Mouse (Mus musculus) R1 (cell line): ENCODE data around the gene Cradd.

Experiments
- DNase-seq: peaks from one replicate; pipeline ENCODE4 v3.0.0-alpha.2; 2018; ENCODE audit warnings: low read depth, low spot score

The Cradd gene

DNA sequence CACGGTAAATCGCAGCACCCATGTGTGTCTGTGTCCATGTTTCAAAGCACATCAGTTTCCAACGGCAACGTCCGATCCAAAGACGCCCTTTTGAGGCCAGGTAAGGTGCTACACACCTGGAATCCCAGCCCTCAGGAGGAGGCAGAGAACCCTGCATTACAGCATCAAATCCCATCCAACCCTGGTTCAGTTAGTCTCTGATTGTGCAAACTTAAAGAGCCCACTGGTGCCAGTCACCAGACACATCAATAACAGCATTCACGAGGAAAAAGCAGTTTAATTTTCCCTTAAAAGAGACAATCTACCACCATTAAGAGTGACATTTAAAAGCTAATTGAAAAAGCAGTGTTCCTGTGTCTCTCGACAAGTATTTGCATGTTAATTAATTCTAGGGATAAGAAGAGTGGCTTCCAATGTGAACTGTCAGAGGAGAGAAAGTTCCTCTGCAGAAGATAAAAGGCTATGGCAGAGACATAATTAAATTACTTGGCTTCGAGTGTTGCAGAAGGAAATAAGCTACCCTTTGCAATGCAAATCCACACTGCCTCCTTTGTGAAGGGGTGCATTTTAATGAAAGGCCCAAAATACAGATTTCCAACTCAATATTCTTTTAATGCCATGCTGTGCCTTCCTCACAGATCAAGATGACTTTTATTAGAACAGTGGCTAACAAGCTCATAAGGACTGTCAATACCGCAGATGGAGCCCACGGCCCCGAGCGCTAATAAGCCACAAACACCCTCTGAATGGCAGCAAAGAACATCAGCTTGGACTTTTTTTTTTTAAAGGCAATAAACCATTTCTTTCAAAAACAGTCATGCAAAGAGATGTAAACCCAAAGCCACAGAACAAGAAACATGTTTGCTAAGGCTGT lies 84.5 kb downstream of the Cradd start:
- no peak for DNase-seq

DNA sequence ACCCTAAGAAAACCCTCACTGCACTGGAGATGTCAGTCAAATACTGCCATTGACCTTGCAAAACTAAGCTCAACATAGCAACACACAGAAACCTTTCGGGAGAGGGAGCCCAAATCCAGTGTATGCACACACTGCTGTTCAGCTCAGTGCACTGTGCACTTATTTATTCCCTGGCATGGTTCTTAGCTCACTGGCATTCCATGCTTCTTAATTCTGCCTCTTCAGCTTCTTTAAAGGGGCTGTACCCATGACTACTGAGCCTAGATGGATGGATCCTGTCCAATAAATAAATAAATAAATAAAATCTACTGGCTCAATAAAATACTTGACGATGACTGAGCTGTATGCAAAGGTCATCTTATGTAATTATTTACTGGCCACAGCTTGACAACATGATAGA lies 85.3 kb downstream of the Cradd start:
- DNase-seq: no peak

DNA sequence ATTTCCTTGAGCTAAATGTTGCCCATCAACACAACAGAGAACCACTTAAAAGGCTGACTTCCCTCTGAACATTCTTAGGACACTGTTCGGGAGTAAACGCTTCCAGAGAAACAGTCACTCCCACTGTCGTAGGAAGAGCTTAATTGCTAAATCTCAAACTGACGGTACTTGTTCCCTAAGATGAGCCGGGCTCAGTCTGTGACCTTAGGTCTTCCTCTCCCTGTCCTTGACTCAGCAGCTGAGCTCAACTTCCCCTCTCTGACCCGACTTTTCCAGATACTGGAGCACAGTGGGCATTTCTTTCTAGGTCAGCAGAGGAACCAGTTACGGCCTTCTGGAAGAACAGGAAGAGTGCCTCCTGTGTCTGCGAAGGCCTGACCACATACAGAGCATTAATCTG lies 87.7 kb downstream of the Cradd start:
- peak; percentile 42 for DNase-seq

DNA sequence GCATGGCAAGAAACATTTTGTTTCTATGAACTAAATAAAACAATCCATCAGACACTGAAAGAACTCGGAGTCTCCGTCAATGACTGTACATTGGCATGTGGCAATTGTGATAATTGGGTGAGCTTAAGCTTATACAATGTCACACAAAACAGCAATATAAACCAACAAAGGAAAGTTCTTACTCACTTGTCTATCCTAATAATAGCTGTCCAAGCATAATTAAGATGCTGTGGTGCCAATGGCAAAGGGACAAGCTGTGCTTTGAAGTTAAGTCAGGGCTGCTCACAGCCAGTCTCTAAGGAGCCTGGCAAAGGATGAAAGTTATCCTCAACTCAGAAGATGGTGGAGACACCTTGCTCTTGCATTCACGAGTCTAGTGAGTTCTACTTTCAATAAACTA lies 89.3 kb downstream of the Cradd start:
- DNase-seq: no peak

DNA sequence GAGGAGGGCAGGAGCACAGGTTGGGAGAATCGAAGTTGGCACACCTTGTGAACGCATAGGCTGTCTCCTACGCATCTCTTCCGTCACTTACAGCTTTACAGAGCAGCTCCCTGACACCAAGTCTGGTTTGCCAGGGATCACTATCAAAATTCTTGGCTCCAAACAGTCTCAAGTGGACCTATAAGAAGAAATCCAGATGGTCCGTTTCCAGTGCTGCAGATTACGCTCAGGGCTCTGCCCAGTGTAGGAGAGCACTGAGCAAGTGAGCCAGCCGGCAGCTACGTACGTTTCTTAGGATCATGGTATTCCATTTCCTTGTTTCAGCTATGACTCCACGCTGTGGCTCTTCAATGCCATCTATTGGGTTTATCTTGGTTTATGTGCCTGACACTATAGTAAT lies 90.9 kb downstream of the Cradd start:
- DNase-seq: no peak

DNA sequence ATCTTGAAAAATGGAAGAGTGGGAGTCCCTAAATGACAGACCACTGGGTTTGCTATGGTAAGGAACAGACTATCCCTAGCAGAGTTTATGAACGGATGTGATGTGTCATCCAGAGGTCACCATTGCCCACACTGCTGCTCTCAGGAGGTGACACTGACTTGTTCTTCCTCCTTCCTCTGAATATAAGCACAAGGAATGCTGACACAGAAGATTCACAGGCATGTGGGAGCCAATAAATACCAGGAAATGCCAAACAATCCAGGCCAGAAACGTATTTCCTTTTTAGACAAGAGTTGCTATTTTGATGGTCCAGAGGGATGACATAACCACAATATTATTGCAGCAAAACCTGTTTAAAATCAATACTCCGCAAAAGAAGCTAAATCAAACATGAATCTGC lies 91.4 kb downstream of the Cradd start:
- DNase-seq: no peak

DNA sequence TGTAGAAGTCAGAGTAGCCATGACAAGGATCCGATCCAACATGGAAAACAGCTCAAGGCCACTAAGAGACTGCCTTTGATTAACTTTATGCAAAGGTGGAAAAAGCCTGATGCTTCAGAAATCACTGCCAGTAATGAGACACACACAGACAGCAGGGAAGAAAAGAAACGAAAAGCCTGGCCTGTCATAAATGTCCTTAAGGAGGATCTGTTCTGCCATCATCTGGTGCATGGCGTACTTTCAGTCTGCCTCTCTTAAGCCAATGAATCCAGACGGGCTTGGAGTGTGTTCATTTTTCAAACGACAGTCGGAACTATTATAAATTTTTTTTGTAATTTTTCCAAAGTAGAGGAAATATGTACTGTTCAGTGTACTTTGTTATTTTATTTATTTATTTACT lies 95.7 kb downstream of the Cradd start:
- no peak for DNase-seq

DNA sequence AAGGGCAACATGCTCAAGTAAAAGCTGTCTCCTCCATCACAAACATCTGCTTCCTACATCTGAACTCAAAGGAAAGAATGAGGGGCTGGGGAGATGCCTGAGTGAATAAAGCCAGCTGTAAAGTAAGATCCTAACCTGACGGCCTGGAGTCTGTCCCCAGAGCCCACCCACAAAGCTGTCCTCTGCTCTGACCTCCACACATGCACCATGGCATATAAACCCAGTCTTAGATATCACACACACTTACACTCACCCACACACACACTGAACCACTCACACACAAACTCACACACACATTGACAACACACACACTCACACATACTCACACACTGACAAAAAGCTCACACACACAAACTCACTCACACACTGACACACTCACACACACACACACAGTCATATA lies 96.3 kb downstream of the Cradd start:
- no peak for DNase-seq

DNA sequence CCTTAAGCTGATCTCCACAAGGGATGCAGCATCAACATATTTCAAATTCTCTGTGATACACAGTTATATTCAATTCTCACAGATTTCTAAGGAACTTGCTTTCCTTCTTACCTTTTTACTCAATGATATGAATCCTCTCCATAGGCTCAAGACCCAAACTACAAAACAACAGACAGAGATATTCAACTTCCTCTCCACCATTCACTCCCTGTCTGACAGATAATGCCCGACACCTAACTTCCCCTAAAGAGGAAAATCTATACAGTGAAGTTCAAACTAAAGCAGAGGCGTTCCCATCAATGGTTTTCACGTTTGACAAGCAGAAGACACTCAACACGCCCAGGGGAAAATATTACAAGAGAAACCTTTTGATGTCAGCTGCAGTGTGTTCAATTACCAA lies 97.2 kb downstream of the Cradd start:
- no peak for DNase-seq

DNA sequence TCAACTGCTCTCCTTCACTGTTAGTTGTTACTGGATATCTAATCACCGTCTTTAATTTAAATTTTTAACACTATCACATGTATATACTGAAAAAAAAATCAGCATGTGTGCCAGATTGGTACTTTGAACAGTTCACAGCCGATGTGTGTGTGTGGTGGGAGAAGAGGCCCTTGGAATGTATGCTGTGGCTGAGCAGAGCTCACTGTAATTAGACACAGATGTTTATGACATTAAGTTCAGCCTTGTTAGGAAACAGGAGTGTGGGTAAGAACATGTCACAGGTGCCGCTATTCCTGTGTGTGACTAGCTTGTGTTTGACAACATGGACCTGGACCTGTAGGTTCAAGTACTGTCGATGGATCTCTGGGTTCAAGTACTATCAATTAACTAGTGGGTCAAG lies 98.9 kb downstream of the Cradd start:
- DNase-seq: no peak

DNA sequence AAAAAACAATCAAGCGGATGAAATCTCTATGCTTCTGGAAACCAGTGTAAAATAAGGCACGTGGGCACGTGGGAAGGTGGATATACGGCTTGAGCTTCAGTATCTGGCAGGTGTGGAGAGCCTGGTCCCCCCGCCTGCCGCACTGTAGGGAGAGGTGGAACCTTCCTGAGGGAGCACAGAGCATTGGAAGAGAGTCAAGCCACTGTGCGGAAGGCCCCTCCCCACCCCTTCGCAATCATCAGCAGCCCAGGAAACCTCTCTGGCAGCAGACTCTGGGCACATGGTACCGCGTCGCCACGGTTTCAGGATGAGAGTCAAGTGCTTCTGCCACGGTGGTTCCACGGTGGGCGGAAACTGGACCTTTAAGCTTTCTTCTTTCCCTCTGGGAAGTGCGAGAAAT lies 100.7 kb downstream of the Cradd start:
- DNase-seq: peak; percentile 77

DNA sequence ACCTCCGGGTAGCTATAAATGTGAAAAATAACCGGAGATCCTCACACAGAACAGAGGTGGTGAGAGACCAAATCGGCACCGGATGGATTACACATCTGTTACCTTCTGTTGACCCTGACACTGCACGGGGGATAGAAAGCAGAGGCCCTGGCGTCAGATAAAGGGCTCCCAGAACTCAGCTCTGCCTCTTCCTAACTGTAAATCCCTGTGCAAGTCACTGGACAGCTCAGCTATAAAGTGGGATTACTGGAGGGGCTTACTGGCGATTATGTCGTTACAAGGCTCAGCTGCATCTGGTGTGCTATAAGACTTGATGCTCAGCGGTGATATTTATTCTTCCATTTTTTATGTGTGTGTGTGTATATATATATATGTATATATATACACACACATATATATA lies 102.0 kb downstream of the Cradd start:
- DNase-seq: no peak

DNA sequence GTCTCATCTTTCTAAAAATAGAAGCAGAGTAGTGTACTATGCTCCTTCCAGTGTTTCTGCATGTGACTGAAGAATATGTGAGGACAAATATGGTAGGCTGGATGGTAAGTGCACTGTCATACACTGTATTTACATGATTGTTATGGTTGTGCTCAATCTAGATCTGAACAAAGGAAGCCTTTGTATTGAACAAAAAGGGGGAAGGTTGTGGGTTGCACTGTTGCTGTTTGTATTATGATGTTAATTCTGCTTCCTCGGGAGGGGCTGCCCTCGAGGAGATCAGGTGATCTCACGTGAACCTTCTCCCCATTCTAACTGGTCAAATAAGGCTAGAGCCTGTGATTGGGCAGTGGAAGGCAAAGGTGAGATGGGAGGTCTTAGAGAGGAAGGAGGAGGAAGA lies 103.4 kb downstream of the Cradd start:
- DNase-seq: peak; percentile 99

DNA sequence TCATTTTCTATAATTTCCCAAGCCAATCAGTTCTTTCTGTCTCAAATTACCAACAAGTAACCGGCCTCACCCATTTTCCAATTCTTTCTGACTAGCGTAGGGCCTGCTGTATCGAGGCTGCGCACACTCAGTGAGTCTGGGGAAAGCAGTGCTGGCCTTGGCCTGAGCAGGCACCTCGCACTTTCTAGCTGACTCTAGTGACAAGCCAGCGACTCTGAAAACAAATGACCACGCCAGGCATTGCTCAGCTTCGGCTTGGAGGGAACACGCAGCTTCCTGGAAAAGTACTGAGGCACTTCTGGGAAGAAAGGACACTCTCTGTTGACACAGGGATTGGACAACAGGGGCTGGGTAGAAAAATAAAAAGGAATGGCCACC lies 105.3 kb downstream of the Cradd start:
- peak; percentile 39 for DNase-seq

DNA sequence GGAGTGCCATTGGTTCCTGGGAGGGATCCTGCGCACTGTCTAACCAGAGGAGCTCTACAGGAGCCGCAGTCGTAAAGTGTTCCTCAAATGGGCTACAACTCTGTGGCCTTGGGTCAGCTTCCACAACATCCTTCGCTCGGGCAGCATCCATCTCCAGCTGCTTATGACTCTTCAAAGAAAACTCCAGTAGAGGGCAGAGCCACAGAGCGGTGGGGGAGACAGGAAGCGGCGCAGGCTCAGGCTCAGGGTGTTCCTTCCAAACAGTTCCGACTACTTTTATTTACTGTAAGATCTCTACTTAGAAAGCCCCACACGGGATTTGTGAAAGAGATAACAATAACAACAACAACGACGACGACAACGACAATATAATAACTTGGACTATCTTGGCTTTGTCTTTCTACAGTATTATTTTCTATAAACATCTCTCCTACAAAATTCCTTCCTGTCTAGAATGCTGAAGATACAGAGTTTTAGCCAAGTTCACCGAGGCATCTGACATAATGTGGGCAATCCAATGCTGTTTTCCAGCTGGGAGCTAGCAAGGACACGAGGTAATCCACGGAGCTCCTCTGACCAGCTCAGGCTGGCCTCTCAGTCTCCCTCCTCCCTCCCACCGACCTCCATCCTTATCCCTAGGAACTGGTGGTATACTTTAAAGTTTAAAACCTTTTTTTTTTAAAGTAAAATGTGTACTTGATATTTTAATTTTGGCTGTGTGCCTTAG lies 105.8 kb downstream of the Cradd start:
- peak; percentile 92 for DNase-seq

DNA sequence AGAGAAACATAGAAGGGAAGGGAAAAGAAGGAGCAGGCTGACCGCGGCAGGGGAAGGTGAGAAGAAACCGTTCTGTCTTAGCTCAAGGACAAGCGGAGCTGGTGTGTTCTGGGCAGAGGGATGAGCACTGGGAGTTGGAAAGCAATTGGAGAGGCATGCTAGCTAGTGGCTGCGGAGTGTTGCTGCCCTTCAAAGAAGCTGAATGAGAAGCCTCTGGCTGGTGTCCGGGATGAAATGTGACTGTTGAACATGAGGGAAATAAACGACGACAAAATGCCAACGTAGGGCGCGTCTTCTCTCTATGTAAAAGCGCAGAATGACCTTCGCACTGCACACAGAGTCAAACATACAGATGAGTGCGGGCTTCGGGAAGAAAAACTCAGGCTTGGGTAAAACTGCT lies 108.6 kb downstream of the Cradd start:
- peak; percentile 53 for DNase-seq

DNA sequence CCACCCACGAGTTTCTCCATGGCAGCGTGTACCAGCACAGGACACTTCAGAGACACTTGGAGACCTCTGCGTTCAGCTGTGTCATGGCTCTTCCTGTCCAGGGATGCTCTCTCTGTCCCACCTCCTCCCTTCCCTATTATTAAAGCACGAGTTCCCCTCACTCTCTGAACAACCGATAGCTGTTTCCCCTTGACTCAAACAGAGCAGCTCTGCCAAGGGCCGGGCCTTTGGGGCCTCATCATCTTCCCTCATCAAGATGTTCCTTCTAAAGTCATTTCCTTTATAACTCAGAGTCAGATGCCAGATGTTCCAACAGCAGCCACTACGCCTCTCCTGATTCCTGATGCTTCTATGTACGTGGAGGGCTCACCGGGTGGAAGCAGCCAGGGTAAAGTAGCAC lies 110.1 kb downstream of the Cradd start:
- DNase-seq: no peak

DNA sequence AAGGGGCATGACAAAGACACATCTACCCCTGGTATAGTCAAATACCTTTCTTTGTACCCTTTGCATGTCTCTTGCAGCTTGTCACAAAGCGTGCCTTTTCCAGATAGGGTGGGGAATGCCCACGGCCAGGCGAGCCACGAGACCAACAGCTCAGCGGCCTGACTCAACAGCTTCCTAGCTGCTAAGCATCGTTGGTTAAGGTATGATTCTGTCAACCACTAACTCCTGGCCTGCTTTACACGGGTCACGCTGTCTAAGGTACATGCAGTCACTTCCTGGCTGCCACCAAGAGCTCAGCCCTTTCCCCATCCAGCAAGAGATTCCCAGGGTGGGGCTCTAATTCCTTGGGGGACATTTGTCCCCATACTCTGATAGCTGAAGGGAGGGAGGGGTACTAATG lies 110.6 kb downstream of the Cradd start:
- DNase-seq: no peak

DNA sequence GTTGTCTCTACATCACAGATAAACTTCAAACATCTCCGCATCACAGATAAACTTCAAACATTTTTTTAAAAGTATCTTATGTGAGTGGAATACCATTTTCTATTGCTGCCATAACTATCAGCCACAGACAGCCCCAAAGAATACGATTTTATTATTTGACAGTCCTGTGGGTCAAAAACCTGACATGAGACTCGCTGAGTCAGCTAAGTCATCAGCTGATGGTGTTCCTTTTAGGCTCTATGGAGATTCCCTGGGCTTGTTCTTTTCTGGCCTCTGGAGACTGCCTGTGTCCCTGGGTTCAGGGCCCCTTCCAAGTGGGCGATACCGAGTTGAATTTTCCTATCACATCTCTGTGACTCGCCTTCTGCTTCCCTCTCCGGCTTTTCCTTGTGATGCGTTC lies 112.3 kb downstream of the Cradd start:
- no peak for DNase-seq

DNA sequence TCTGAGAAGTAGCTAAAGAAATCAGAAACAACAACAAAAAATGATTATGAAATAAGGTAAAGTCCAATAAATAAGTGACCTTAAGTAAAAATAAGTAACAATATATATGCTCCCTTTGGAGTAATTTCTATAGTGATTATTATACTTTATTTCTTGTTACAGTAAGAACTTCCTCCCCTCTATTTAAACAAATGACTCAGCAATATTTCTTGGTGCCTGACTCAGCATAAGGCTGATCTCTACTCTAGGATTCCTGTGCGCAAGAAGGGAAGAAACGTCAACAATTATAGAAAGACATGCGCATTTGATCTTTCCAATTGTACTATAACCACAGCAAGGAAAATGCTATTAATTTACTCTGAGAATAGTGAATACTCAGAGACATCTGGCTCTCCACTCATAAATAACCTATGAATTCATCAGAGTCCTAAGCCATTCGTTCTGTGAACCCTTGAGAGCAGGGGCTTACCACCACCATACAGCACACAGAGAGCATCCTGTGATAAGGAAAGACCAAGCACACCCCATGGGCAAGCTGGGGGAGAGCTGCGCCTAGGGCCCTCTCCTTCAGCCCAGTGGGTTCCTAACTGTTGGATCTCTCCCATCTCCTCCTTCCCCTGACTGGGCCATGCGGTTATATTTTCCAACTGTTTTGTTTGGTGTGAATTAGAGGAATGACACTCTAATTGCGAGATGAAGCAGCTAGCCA lies 113.1 kb downstream of the Cradd start:
- no peak for DNase-seq

DNA sequence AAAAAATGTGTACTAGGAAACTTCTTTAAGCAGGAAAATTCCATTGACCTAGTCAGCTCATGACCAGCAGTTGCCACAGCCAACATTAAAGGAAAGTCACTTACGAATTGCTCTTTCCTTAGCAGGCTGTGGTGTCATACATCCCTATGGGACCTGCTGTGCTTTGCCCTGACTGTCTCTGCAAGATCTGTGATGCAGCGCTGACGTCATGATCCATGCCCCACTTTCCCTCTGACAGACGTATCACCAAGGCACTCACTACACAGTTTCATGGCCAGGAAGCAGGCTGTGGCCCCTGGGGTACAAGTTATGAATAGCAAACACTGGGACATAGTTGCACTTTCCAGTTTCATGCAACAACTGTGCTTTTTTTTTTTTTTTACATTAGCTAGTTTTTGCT lies 113.8 kb downstream of the Cradd start:
- DNase-seq: no peak

DNA sequence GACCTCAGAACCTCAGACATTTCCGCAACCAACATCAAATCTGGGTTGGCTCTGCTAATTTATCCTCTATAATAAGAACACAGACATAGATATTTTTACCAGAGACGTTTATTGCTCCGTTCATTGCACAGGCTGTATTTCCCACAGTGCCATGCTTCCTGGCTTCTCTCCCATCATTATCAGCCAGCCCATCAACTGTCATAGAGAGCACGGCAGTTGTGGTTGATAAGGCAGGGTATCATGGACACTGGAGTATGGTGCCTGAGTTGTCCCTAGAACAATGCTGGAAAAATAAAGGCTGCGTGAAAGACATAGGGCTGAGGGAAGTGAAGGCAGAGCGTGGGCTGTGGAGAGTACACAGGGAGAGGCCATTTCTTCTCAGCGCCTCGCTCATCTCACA lies 116.5 kb downstream of the Cradd start:
- no peak for DNase-seq

DNA sequence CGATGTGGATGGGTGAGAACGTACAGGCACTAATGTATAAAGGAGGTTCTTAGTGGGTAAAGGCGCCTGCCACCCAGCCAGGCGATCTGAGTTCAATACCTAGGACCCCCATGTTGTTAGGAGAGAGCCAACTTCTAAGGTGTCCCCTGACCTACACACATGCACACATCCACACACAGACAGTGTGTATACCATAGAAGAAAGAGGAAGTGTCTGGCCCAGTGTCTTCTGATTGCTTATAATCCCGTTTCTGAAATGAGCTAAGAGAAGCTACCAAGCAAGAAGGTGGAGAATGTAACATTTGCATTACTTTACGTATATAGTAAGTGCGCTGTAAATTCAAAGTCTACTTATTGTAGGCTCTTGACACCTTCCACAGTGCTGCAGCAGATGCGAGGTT lies 122.4 kb downstream of the Cradd start:
- no peak for DNase-seq
